Mouse (Mus musculus) erythroblast, embryonic 14.5 days (primary cell): ENCODE results near the gene Fkbp6.

Experiments used
- GATA1 ChIP-seq: IDR thresholded peaks from 2 replicates; pipeline ENCODE4 v1.6.1; 2012; ENCODE audit warnings: low read length, inconsistent platforms, mixed read lengths
- TAL1 ChIP-seq: IDR thresholded peaks from 3 replicates; pipeline ENCODE4 v1.6.1; 2012; ENCODE audit warnings: low read length, inconsistent platforms, mixed read lengths

- TF ChIP-seq TAL1 (no peak), GATA1 (no peak)
Observed at GRCm38 (mm10) chr5:135292001-135292400, 57.8 kb downstream of the Fkbp6 start.
